ENCODE assay signal across 8 mouse cellular contexts in genomic region chr9:64639664-64640063, GRCm38 (mm10).
DNase-seq lines count a peak whose midpoint lies in the region; ATAC-seq and TF ChIP-seq lines count a peak whose summit lies in the region.

No protein-coding gene starts in this region.

- no peak overlapping the region for H3K4me2 ChIP-seq in intestine, embryonic 14.5 days (ENCODE audit: low read length)
- no peak overlapping the region for H3K4me2 ChIP-seq in intestine, embryonic 15.5 days (replicated peaks)

- POLR2A ChIA-PET in Patski (lab: Charles Lee), result no interaction called here

- DNase-seq in intestine, embryonic 14.5 days (ENCODE audit: low spot score), result peak; percentile 67
- no peak for DNase-seq in Patski (ENCODE audit: low read depth, low spot score)
- DNase-seq in cerebellum, postnatal 10 days, result peak; percentile 83 to 86
- DNase-seq in heart, postnatal 10 days, result peak; percentile 34 to 53
- peak; percentile 46 to 56 for DNase-seq in layer of hippocampus, postnatal 25 days (ENCODE audit: extremely low spot score in 1 of 2, low spot score in 1 of 2)

- H3K4me3 ChIP-seq in intestine, embryonic 14.5 days (ENCODE audit: low read depth, low read length), result no peak overlapping the region
- H3K4me3 ChIP-seq in intestine, embryonic 15.5 days (replicated peaks), result no peak overlapping the region
- no peak overlapping the region for H3K4me3 ChIP-seq in olfactory bulb, adult 2 months (ENCODE audit: insufficient read depth, low read depth, low read length)

- no peaks in the 10 kb centered on the region for H3K36me3 ChIP-seq in intestine, embryonic 14.5 days (ENCODE audit: control insufficient read depth, insufficient read depth, low read length)
- no peaks in the 10 kb centered on the region for H3K36me3 ChIP-seq in intestine, embryonic 15.5 days

- 0 out of 2 replicates have a peak, but pooled peaks cover 6% of the 10 kb centered on the region for H3K4me1 ChIP-seq in intestine, embryonic 14.5 days (replicated peaks; ENCODE audit: control insufficient read depth, insufficient read depth, low read length)
- peaks cover 2% of the 10 kb centered on the region; the same call in 1 of the 2 replicates for H3K4me1 ChIP-seq in intestine, embryonic 15.5 days (replicated peaks)
- H3K4me1 ChIP-seq in olfactory bulb, adult 2 months (ENCODE audit: control insufficient read depth, insufficient read depth, low read length), result peaks cover 16% of the 10 kb centered on the region

- peak; percentile 87 for TF ChIP-seq CTCF in Patski (IDR thresholded peaks at IDR 0.05)
- peak; percentile 47; the same call in 1 of the 2 replicates for TF ChIP-seq CTCF in olfactory bulb, adult 2 months (IDR thresholded peaks at IDR 0.05; ENCODE audit: insufficient read depth, low read depth, low read length)

- TF ChIP-seq POLR2A in olfactory bulb, adult 2 months (IDR thresholded peaks at IDR 0.05; ENCODE audit: insufficient read depth, low read depth, low read length), result no peak

- ATAC-seq in intestine, embryonic 14.5 days (replicated peaks; ENCODE audit: low FRiP score, low TSS enrichment, low read depth), result no peak
- no peak for ATAC-seq in intestine, embryonic 15.5 days
- no peak for ATAC-seq in Patski
- ATAC-seq in erythroid progenitor cell, adult 5-6 weeks (replicated peaks; ENCODE audit: low FRiP score, poor library complexity, severe bottlenecking), result no peak

- no peaks in the 10 kb centered on the region for H3K9me3 ChIP-seq in intestine, embryonic 14.5 days (ENCODE audit: control insufficient read depth, low read length)
- H3K9me3 ChIP-seq in intestine, embryonic 15.5 days, result no peaks in the 10 kb centered on the region

- H3K27ac ChIP-seq in intestine, embryonic 14.5 days (ENCODE audit: low read depth), result no peak overlapping the region
- no peak overlapping the region for H3K27ac ChIP-seq in intestine, embryonic 15.5 days
- H3K27ac ChIP-seq in olfactory bulb, adult 2 months (ENCODE audit: insufficient read depth, low read depth, low read length), result no peak overlapping the region

- WGBS in intestine, embryonic 14.5 days, result 11% methylated on average over 5 of the region's 5 CpGs
- WGBS in intestine, embryonic 15.5 days, result 8% methylated on average over 5 of the region's 5 CpGs
- 19% methylated on average over 5 of the region's 5 CpGs for WGBS in olfactory bulb, adult 2 months

- intact Hi-C loops in heart, postnatal 10 days (cut with DNase I), result loop anchor here (1.0 kb wide), 2 partner anchors 245 to 292 kb away; no protein-coding TSS in a partner anchor

- in situ Hi-C loops in Patski (cut with MboI; ENCODE audit: low pct_unique_long_range_greater_than_20kb), result loop anchor here (5.0 kb wide), 2 partner anchors 247 to 292 kb away; no protein-coding TSS in a partner anchor

- CTCF ChIA-PET in Patski (lab: Charles Lee), result interaction anchor here (1.0 kb wide), 1 partner anchor 244 kb away, joined by 3 read pairs; no protein-coding TSS in a partner anchor

- H3K27me3 ChIP-seq in intestine, embryonic 14.5 days (replicated peaks; ENCODE audit: control insufficient read depth, insufficient read depth, low read length), result no peaks in the 10 kb centered on the region
- H3K27me3 ChIP-seq in intestine, embryonic 15.5 days (replicated peaks), result no peaks in the 10 kb centered on the region
- no peaks in the 10 kb centered on the region for H3K27me3 ChIP-seq in Patski

- no peak overlapping the region for H3K9ac ChIP-seq in intestine, embryonic 14.5 days (ENCODE audit: low read length)
- H3K9ac ChIP-seq in intestine, embryonic 15.5 days, result no peak overlapping the region
